ENCODE assay signal across 9 mouse cellular contexts in the genomic region with DNA sequence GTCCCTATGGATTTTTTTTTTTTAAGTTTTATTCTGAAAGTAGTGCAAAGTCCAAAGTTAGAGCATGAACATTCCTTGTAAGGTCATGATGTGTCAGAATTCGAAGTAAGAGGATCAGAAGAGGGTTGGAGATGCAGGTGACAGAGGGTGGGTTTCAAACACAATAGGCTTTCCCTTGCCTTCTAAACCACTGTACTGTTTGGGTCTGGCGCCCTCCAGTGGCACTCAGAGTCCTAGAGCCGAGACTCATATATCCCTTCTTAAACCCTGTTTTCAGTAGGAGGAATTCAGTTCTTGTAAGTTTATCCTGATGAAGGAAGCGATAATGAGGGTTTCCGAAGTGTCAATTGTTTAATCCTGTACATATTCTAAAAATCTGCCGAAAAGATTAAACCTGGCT. TPM values are rescaled to one million over a fixed set of nuclear protein-coding genes. Genes with fewer than 3 reads are reported as not detected.
DNase-seq lines count a peak whose midpoint lies in the region; ATAC-seq lines count a peak whose summit lies in the region.
"Had no signal": no experiment of that assay in that cellular context is flagged by ENCODE, and none has a peak within 500 bp of the region (broad histone marks: within the 10 kb centered on the region; RNA-seq: fewer than 3 reads in every experiment).

No protein-coding gene starts in this region.

- intact Hi-C loops in left cerebral cortex, postnatal 4 days (cut with DNase I): loop anchor here (2.0 kb wide), 1 partner anchor 195 kb away; no protein-coding TSS in a partner anchor

- 0 out of 2 replicates have a peak, but pooled peaks cover 4% of the 10 kb centered on the region for H3K4me1 ChIP-seq in heart, embryonic 12.5 days (replicated peaks)
- peaks cover 5% of the 10 kb centered on the region for H3K4me1 ChIP-seq in midbrain, embryonic 16.5 days (ENCODE audit: control insufficient read depth, insufficient read depth, low read length)

- 8% methylated on average over 6 of the region's 6 CpGs for WGBS in heart, embryonic 12.5 days
- WGBS in midbrain, embryonic 16.5 days: 8% methylated on average over 6 of the region's 6 CpGs

- H3K9me3 ChIP-seq in heart, embryonic 12.5 days (replicated peaks): no peaks in the 10 kb centered on the region
- no peaks in the 10 kb centered on the region for H3K9me3 ChIP-seq in midbrain, embryonic 16.5 days (replicated peaks; ENCODE audit: control insufficient read depth, low read length, poor library complexity, severe bottlenecking)
- H3K9me3 ChIP-seq: megakaryocyte, embryonic 14.5 days had no signal

- H3K27me3 ChIP-seq in heart, embryonic 12.5 days (replicated peaks): peaks cover 34% of the 10 kb centered on the region
- peaks cover 7% of the 10 kb centered on the region; the same call in 1 of the 2 replicates for H3K27me3 ChIP-seq in midbrain, embryonic 16.5 days (ENCODE audit: control insufficient read depth, insufficient read depth, low read depth, low read length)

- H3K36me3 ChIP-seq in heart, embryonic 12.5 days: no peaks in the 10 kb centered on the region
- H3K36me3 ChIP-seq in midbrain, embryonic 16.5 days (ENCODE audit: control insufficient read depth, insufficient read depth, low read length): no peaks in the 10 kb centered on the region

- H3K4me3 ChIP-seq in heart, embryonic 12.5 days: no peak overlapping the region
- H3K4me3 ChIP-seq in midbrain, embryonic 16.5 days (ENCODE audit: low read depth, low read length): peak overlapping the region; percentile 58; the same call in 1 of the 2 replicates
- H3K4me3 ChIP-seq: megakaryocyte, embryonic 14.5 days had no signal

- H3K9ac ChIP-seq in heart, embryonic 12.5 days: no peak overlapping the region
- no peak overlapping the region for H3K9ac ChIP-seq in midbrain, embryonic 16.5 days (ENCODE audit: low read depth, low read length)

- no peak for ATAC-seq in heart, embryonic 12.5 days (ENCODE audit: insufficient number of reproducible peaks, low FRiP score)
- ATAC-seq in midbrain, embryonic 16.5 days: peak; percentile 88

- DNase-seq in heart, adult 8-10 months (ENCODE audit: low spot score): peak; percentile 42
- peak; percentile 73 to 78 for DNase-seq in cerebellum, postnatal 36 days
- peak; percentile 12 to 24 for DNase-seq in gastrocnemius, adult 8-10 months (ENCODE audit: low spot score in 2 of 2)
- peak; percentile 39 to 72 for DNase-seq in kidney, adult 8-10 months
- peak; percentile 85 for DNase-seq in left cerebral cortex, postnatal 4 days
- peak; percentile 85 for DNase-seq in testis, postnatal 10 days (ENCODE audit: low spot score)

- H3K27ac ChIP-seq in heart, embryonic 12.5 days (ENCODE audit: poor library complexity, severe bottlenecking): no peak overlapping the region
- H3K27ac ChIP-seq in midbrain, embryonic 16.5 days (ENCODE audit: low read length): no peak overlapping the region

- no peak overlapping the region for H3K4me2 ChIP-seq in heart, embryonic 12.5 days
- peak overlapping the region; percentile 91 for H3K4me2 ChIP-seq in midbrain, embryonic 16.5 days (ENCODE audit: low read length)

RNA-seq across cellular contexts. Expression of gene Adamts16, which starts 1.4 kb away (rescaled TPM):
- not detected for total RNA-seq in heart, adult 8-10 months (2022)
- polyA plus RNA-seq in heart, embryonic 12.5 days (2016; fragmentation: Nextera tagmentation; extraction: Ambion mirVana): 0.14 and 0.17 TPM in 2 replicates
- total RNA-seq in gastrocnemius, adult 8-10 months (2022): under 1 TPM in 3 of 4 experiments, not detected in 1; 0.17 to 0.20 (median 0.19) TPM
- 1 to 10 TPM; 5.2 TPM for total RNA-seq in left cerebral cortex, postnatal 4 days (2021)
- 2.0 and 2.3 TPM in 2 replicates for polyA plus RNA-seq in midbrain, embryonic 16.5 days (2015; fragmentation: Nextera tagmentation; extraction: Ambion mirVana)

Comparison
In these comparisons a context has a peak if more than half of its experiments do, and no peak if none do; other contexts are left out.
1. DNase-seq: peak in every context shown above with its lines; median percentile 85 in left cerebral cortex, postnatal 4 days; 85 in testis, postnatal 10 days; 76 in cerebellum, postnatal 36 days; 56 in kidney, adult 8-10 months; 42 in heart, adult 8-10 months; 18 in gastrocnemius, adult 8-10 months.
2. RNA of gene Adamts16, which starts 1.4 kb away (total RNA-seq): 5.2 TPM in left cerebral cortex, postnatal 4 days; 0.17 to 0.20 TPM in gastrocnemius, adult 8-10 months and not detected in heart, adult 8-10 months; every median in the first group is over 4 times any median in the second.